Mouse (Mus musculus): ENCODE results near the gene Ripor2. TPM values are rescaled to one million over a fixed set of nuclear protein-coding genes. Genes with fewer than 3 reads are reported as not detected.

The Ripor2 gene
- polyA plus RNA-seq, 1 experiment: 8.9 TPM

GRCm38 (mm10) chr13:24569066-24569465 is 12.9 kb upstream of the Ripor2 start:
- H3K27me3 ChIP-seq (ENCODE audit: control insufficient read depth, insufficient read depth, low read length): no peaks in the 10 kb centered on the region
- DNase-seq: no peak
- no peak for TF ChIP-seq POLR2A (IDR thresholded peaks at IDR 0.05; ENCODE audit: borderline replicate concordance, insufficient read depth, low read length)
- no peak for TF ChIP-seq CTCF (IDR thresholded peaks at IDR 0.05; ENCODE audit: borderline replicate concordance, insufficient read depth, low read depth, low read length)
- no peaks in the 10 kb centered on the region for H3K4me1 ChIP-seq (ENCODE audit: control insufficient read depth, insufficient read depth, low read length)
- 80% methylated on average over 4 of the region's 4 CpGs for WGBS
- H3K4me3 ChIP-seq (replicated peaks; ENCODE audit: insufficient read depth, low read depth, low read length): no peak overlapping the region
- H3K27ac ChIP-seq (ENCODE audit: insufficient read depth, low read length): no peak overlapping the region

DNA sequence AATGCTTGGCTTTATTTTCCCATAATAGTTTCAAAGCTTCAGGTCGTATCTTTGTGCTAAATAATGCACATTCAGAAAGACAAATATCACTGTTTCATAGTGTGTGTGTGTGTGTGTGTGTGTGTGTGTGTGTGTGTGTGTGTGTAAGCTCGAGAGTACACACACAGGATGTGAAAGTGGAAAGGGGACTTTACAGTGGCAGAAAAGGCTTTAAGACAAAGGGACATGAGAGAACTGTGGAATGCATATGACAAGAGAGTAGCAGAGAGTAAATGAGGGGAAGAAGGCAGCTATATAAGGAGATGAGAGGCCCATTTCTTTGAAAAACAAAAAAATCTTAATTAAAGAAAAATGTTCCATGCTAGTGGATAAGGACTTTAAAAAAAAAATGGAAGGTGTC is 11.3 kb upstream of the Ripor2 start:
- WGBS: 69% methylated on average over 2 of the region's 2 CpGs

GRCm38 (mm10) chr13:24571906-24572305 is 10.1 kb upstream of the Ripor2 start:
- Histone ChIP-seq H3K4me3 (replicated peaks; ENCODE audit: insufficient read depth, low read depth, low read length) (no peak overlapping the region), H3K27ac (ENCODE audit: insufficient read depth, low read length) (no peak overlapping the region), H3K27me3 (ENCODE audit: control insufficient read depth, insufficient read depth, low read length) (no peaks in the 10 kb centered on the region), H3K4me1 (ENCODE audit: control insufficient read depth, insufficient read depth, low read length) (no peaks in the 10 kb centered on the region)
- TF ChIP-seq CTCF (IDR thresholded peaks at IDR 0.05; ENCODE audit: borderline replicate concordance, insufficient read depth, low read depth, low read length): no peak
- TF ChIP-seq POLR2A (IDR thresholded peaks at IDR 0.05; ENCODE audit: borderline replicate concordance, insufficient read depth, low read length): no peak
- no peak for DNase-seq
- WGBS: 15% methylated on average over 6 of the region's 6 CpGs

More for the DNA sequence above, 11.3 kb upstream of the Ripor2 start:
- no peak for TF ChIP-seq CTCF (IDR thresholded peaks at IDR 0.05; ENCODE audit: borderline replicate concordance, insufficient read depth, low read depth, low read length)
- no peak for TF ChIP-seq POLR2A (IDR thresholded peaks at IDR 0.05; ENCODE audit: borderline replicate concordance, insufficient read depth, low read length)
- no peak overlapping the region for H3K4me3 ChIP-seq (replicated peaks; ENCODE audit: insufficient read depth, low read depth, low read length)
- H3K27ac ChIP-seq (ENCODE audit: insufficient read depth, low read length): no peak overlapping the region
- H3K27me3 ChIP-seq (ENCODE audit: control insufficient read depth, insufficient read depth, low read length): no peaks in the 10 kb centered on the region
- no peaks in the 10 kb centered on the region for H3K4me1 ChIP-seq (ENCODE audit: control insufficient read depth, insufficient read depth, low read length)
- no peak for DNase-seq

- no peak for TF ChIP-seq CTCF (IDR thresholded peaks at IDR 0.05; ENCODE audit: borderline replicate concordance, insufficient read depth, low read depth, low read length)
- no peak for TF ChIP-seq POLR2A (IDR thresholded peaks at IDR 0.05; ENCODE audit: borderline replicate concordance, insufficient read depth, low read length)
- DNase-seq: no peak
- H3K4me1 ChIP-seq (ENCODE audit: control insufficient read depth, insufficient read depth, low read length): no peaks in the 10 kb centered on the region
- no peak overlapping the region for H3K27ac ChIP-seq (ENCODE audit: insufficient read depth, low read length)
- WGBS: 95% methylated on average over 3 of the region's 3 CpGs
- no peaks in the 10 kb centered on the region for H3K27me3 ChIP-seq (ENCODE audit: control insufficient read depth, insufficient read depth, low read length)
- no peak overlapping the region for H3K4me3 ChIP-seq (replicated peaks; ENCODE audit: insufficient read depth, low read depth, low read length)
These were observed 6.9 kb upstream of the Ripor2 start for GRCm38 (mm10) chr13:24575126-24575525.

GRCm38 (mm10) chr13:24576338-24577119 is 5.5 kb upstream of the Ripor2 start:
- peak in 1 of 2 experiments; percentile 4 for DNase-seq
- WGBS: 23% methylated on average over 11 of the region's 11 CpGs
- Histone ChIP-seq H3K27ac (ENCODE audit: insufficient read depth, low read length) (no peak overlapping the region), H3K4me3 (replicated peaks; ENCODE audit: insufficient read depth, low read depth, low read length) (no peak overlapping the region), H3K27me3 (ENCODE audit: control insufficient read depth, insufficient read depth, low read length) (no peaks in the 10 kb centered on the region), H3K4me1 (ENCODE audit: control insufficient read depth, insufficient read depth, low read length) (no peaks in the 10 kb centered on the region)
- TF ChIP-seq CTCF (IDR thresholded peaks at IDR 0.05; ENCODE audit: borderline replicate concordance, insufficient read depth, low read depth, low read length): no peak

- Histone ChIP-seq H3K4me3 (replicated peaks; ENCODE audit: insufficient read depth, low read depth, low read length) (no peak overlapping the region), H3K4me1 (ENCODE audit: control insufficient read depth, insufficient read depth, low read length) (no peaks in the 10 kb centered on the region), H3K27ac (ENCODE audit: insufficient read depth, low read length) (no peak overlapping the region), H3K27me3 (ENCODE audit: control insufficient read depth, insufficient read depth, low read length) (no peaks in the 10 kb centered on the region)
- no peak for DNase-seq
- TF ChIP-seq POLR2A (IDR thresholded peaks at IDR 0.05; ENCODE audit: borderline replicate concordance, insufficient read depth, low read length) (no peak), CTCF (IDR thresholded peaks at IDR 0.05; ENCODE audit: borderline replicate concordance, insufficient read depth, low read depth, low read length) (no peak)
These were observed 3.7 kb upstream of the Ripor2 start for GRCm38 (mm10) chr13:24578317-24578716.

DNA sequence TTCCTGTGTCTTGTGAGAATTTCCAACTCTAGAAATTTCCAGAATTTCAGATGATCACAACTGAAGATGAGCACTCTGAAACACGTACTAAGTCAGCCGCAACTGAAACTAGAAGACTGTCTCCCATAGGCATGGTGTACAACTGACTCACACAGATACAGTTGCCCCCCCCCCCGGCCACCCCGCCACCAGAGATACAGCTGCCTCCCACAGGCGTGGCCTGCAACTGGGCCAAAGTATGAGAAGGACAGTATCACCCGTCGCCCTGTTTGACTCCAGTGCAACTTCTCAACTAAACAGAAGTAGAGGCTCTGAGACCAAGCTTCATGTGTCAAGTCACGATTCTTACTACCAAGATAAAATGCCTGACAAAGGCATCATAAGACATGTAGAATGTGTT is 1.2 kb upstream of the Ripor2 start:
- Histone ChIP-seq H3K27me3 (ENCODE audit: control insufficient read depth, insufficient read depth, low read length) (no peaks in the 10 kb centered on the region), H3K4me1 (ENCODE audit: control insufficient read depth, insufficient read depth, low read length) (no peaks in the 10 kb centered on the region), H3K4me3 (replicated peaks; ENCODE audit: insufficient read depth, low read depth, low read length) (no peak overlapping the region), H3K27ac (ENCODE audit: insufficient read depth, low read length) (no peak overlapping the region)
- DNase-seq: no peak
- TF ChIP-seq CTCF (IDR thresholded peaks at IDR 0.05; ENCODE audit: borderline replicate concordance, insufficient read depth, low read depth, low read length): no peak
- TF ChIP-seq POLR2A (IDR thresholded peaks at IDR 0.05; ENCODE audit: borderline replicate concordance, insufficient read depth, low read length): no peak
- WGBS: 88% methylated on average over 8 of the region's 8 CpGs

- Histone ChIP-seq H3K4me1 (ENCODE audit: control insufficient read depth, insufficient read depth, low read length) (no peaks in the 10 kb centered on the region), H3K4me3 (replicated peaks; ENCODE audit: insufficient read depth, low read depth, low read length) (no peak overlapping the region)
- 85% methylated on average over 5 of the region's 5 CpGs for WGBS
These were observed 2.4 kb downstream of the Ripor2 start for GRCm38 (mm10) chr13:24584403-24584802.

More at GRCm38 (mm10) chr13:24584403-24584802, 2.4 kb downstream of the Ripor2 start:
- Histone ChIP-seq H3K27ac (ENCODE audit: insufficient read depth, low read length) (no peak overlapping the region), H3K27me3 (ENCODE audit: control insufficient read depth, insufficient read depth, low read length) (no peaks in the 10 kb centered on the region)
- DNase-seq: no peak
- no peak for TF ChIP-seq CTCF (IDR thresholded peaks at IDR 0.05; ENCODE audit: borderline replicate concordance, insufficient read depth, low read depth, low read length)
- no peak for TF ChIP-seq POLR2A (IDR thresholded peaks at IDR 0.05; ENCODE audit: borderline replicate concordance, insufficient read depth, low read length)

All from cerebellum, adult 2 months (tissue).